Mouse (Mus musculus) limb, embryonic 11.5 days (tissue): ENCODE results near the gene Gapt. TPM values are rescaled to one million over a fixed set of nuclear protein-coding genes. Genes with fewer than 3 reads are reported as not detected.
"Not testable (repeated sequence)": the region's sequence is repeated elsewhere in the genome, so short reads cannot be mapped to it uniquely, and the experiment has no call there.

ENCODE experiments used
- ATAC-seq: fragments of 200-750 bp; cut with Nextera tagmentation; 2 replicates; pipeline ENCODE4 v1.8.0; 2017; ENCODE audit warnings: low read depth; ENCODE audit not compliant: insufficient number of reproducible peaks, low FRiP score, low TSS enrichment
- DNase-seq: peaks from one replicate; pipeline ENCODE4 v3.0.0-alpha.2; 2015; ENCODE audit warnings: low spot score
- H3K27ac ChIP-seq: fragments of 300-500 bp; sonication (generic); replicated peaks from 2 replicates; pipeline ENCODE4 v1.5.1; 2014; ENCODE audit warnings: low read depth, mild to moderate bottlenecking, low read length
- H3K27me3 ChIP-seq: fragments of 300-500 bp; sonication (generic); 2 replicates; pipeline ENCODE4 v1.6.1; 2014; ENCODE audit warnings: mild to moderate bottlenecking, low read length, mixed read lengths; ENCODE audit not compliant: control insufficient read depth, insufficient read depth
- H3K36me3 ChIP-seq: fragments of 300-500 bp; sonication (generic); 2 replicates; pipeline ENCODE4 v1.6.1; 2014; ENCODE audit warnings: mild to moderate bottlenecking, low read length, moderate library complexity, mixed read lengths; ENCODE audit not compliant: control insufficient read depth, insufficient read depth
- H3K4me1 ChIP-seq: fragments of 300-500 bp; sonication (generic); 2 replicates; pipeline ENCODE4 v1.6.1; 2014; ENCODE audit warnings: low read length, mixed read lengths; ENCODE audit not compliant: control insufficient read depth, insufficient read depth
- H3K4me2 ChIP-seq: fragments of 300-500 bp; sonication (generic); 2 replicates; pipeline ENCODE4 v1.6.1; 2014; ENCODE audit warnings: low read depth, mild to moderate bottlenecking, moderate library complexity; ENCODE audit not compliant: severe bottlenecking
- H3K4me3 ChIP-seq: fragments of 300-500 bp; sonication (generic); 2 replicates; pipeline ENCODE4 v1.5.1; 2014; ENCODE audit warnings: low read depth, low read length
- H3K9ac ChIP-seq: fragments of 300-500 bp; sonication (generic); 2 replicates; pipeline ENCODE4 v1.6.1; 2014; ENCODE audit warnings: mild to moderate bottlenecking, low read length
- H3K9me3 ChIP-seq: fragments of 300-500 bp; sonication (generic); 2 replicates; pipeline ENCODE4 v1.6.1; 2016; ENCODE audit warnings: low read length; ENCODE audit not compliant: control insufficient read depth
- WGBS: fragments of 180-500 bp; shearing (Covaris S2); extraction: QIAGEN DNeasy Blood & Tissue Kit; methylation state at CpG from one replicate; pipeline ENCODE4 v1.1.7; 2014; 5-methylcytosine and 5-hydroxymethylcytosine counted together
- polyA plus RNA-seq: library from polyadenylated mRNA; unstranded; fragments of >200 nt; fragmentation: Nextera tagmentation; extraction: Ambion mirVana; gene quantifications from 2 replicates; pipeline ENCODE4 v1.2.1, GENCODE M21; 2014

The Gapt gene
- polyA plus RNA-seq: 0.11 TPM in 1 of 2 replicates, not detected in the other

GRCm38 (mm10) chr13:110356941-110357340, at the start of gene Gapt:
TSS of gene Gapt (minus strand) at chr13:110357199.
- no peak for ATAC-seq
- no peak within 1 kb of the TSS for H3K27ac ChIP-seq
- WGBS: 93% methylated on average over 2 of the region's 2 CpGs
- no peak for DNase-seq
- H3K4me3 ChIP-seq: no peak within 1 kb of the TSS
- H3K4me2 ChIP-seq: no peak within 1 kb of the TSS
- no peaks in the 10 kb centered on the region for H3K36me3 ChIP-seq
- H3K4me1 ChIP-seq: no peaks in the 10 kb centered on the region
- H3K9ac ChIP-seq: no peak within 1 kb of the TSS
- no peaks in the 10 kb centered on the region for H3K27me3 ChIP-seq
- H3K9me3 ChIP-seq: no peaks in the 10 kb centered on the region

DNA sequence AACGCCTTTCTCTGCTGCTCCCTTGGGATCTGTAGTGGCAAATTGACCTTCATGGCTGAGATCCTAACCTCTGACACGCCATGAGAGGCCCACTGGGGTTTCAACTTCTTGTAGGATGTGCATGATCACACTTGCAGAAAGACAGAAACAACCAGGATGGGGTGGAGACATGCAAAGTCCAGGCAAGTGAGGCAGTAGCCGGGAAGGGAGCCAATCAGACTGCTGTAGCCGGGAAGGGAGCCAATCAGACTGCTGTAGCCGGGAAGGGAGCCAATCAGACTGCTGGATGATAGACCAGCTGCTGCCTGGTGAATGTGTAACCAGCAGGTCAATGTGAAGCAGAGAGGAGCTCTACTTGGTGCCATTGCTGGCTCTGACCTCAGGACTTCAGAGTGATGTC, 49.2 kb upstream of the Gapt start:
- no peak overlapping the region for H3K4me2 ChIP-seq
- no peaks in the 10 kb centered on the region for H3K9me3 ChIP-seq
- H3K4me1 ChIP-seq: no peaks in the 10 kb centered on the region
- no peak overlapping the region for H3K27ac ChIP-seq
- WGBS: 88% methylated on average over 5 of the region's 5 CpGs
- H3K36me3 ChIP-seq: no peaks in the 10 kb centered on the region; the same call in 1 of the 2 replicates
- no peaks in the 10 kb centered on the region for H3K27me3 ChIP-seq
- no peak overlapping the region for H3K9ac ChIP-seq
- ATAC-seq (no peak), DNase-seq (no peak)
- no peak overlapping the region for H3K4me3 ChIP-seq

- H3K4me3 ChIP-seq, H3K27ac ChIP-seq, H3K4me1 ChIP-seq, H3K4me2 ChIP-seq, H3K9ac ChIP-seq, H3K27me3 ChIP-seq, DNase-seq, H3K9me3 ChIP-seq, ATAC-seq, H3K36me3 ChIP-seq: not testable (repeated sequence)
- WGBS: 89% methylated on average over 5 of the region's 5 CpGs
Measured at GRCm38 (mm10) chr13:110404686-110405085, 47.7 kb upstream of the Gapt start.

- Histone ChIP-seq H3K4me3 (no peak overlapping the region), H3K4me2 (no peak overlapping the region), H3K9ac (no peak overlapping the region), H3K9me3 (no peaks in the 10 kb centered on the region), H3K36me3 (peaks cover 11% of the 10 kb centered on the region), H3K27ac (no peak overlapping the region), H3K4me1 (no peaks in the 10 kb centered on the region; the same call in 1 of the 2 replicates), H3K27me3 (no peaks in the 10 kb centered on the region)
- DNase-seq: no peak
- no peak for ATAC-seq
- WGBS: 83% methylated on average over 8 of the region's 8 CpGs
Measured at GRCm38 (mm10) chr13:110404059-110404458, 47.1 kb upstream of the Gapt start.

GRCm38 (mm10) chr13:110401877-110402276, 44.9 kb upstream of the Gapt start:
- H3K27ac ChIP-seq: no peak overlapping the region
- no peaks in the 10 kb centered on the region for H3K9me3 ChIP-seq
- DNase-seq: no peak
- H3K9ac ChIP-seq: no peak overlapping the region
- H3K4me1 ChIP-seq: no peaks in the 10 kb centered on the region; the same call in 1 of the 2 replicates
- H3K4me3 ChIP-seq: no peak overlapping the region
- no peak overlapping the region for H3K4me2 ChIP-seq
- ATAC-seq: no peak
- H3K36me3 ChIP-seq: peaks cover 18% of the 10 kb centered on the region
- H3K27me3 ChIP-seq: no peaks in the 10 kb centered on the region
- 86% methylated on average over 2 of the region's 2 CpGs for WGBS

- Histone ChIP-seq H3K4me1 (no peaks in the 10 kb centered on the region; the same call in 1 of the 2 replicates), H3K9me3 (no peaks in the 10 kb centered on the region), H3K36me3 (peaks cover 18% of the 10 kb centered on the region), H3K4me2 (no peak overlapping the region), H3K27me3 (no peaks in the 10 kb centered on the region), H3K27ac (no peak overlapping the region), H3K4me3 (no peak overlapping the region), H3K9ac (no peak overlapping the region)
- DNase-seq: no peak
- 64% methylated on average over 3 of the region's 3 CpGs for WGBS
- no peak for ATAC-seq
Measured at GRCm38 (mm10) chr13:110401443-110401842, 44.4 kb upstream of the Gapt start.

DNA sequence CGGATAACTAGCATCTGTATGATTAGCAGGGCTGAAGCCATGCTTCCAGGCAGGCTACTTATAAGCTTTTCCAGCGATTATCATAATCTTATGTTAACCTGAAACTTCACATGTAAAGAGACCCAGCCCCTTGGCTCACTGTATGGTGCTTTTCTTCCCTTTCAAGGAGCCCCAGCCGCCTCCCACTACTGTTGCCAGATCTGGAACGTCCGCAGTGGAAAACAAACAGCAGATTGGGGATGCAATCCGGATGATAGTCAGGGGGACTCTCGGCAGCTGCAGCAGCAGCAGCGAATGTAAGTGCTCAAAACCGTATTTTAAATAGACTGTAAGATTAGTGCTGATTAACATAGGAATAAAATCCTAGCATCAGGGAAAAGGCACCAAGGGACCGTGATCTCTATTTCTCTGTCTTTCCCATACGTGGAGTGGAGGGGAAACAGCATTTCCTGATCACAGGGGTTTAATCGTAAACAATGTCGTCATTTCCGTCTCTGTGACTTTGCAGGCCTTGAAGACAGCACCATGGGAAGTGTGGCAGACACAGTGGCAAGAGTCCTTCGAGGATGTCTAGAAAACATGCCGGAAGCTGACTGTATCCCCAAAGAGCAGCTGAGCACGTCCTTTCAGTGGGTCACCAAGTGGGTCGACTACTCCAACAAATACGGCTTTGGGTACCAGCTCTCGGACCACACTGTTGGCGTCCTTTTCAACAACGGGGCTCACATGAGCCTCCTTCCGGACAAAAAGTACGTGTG, 41.7 kb upstream of the Gapt start:
- Histone ChIP-seq H3K4me3 (no peak overlapping the region), H3K4me2 (no peak overlapping the region)

DNA sequence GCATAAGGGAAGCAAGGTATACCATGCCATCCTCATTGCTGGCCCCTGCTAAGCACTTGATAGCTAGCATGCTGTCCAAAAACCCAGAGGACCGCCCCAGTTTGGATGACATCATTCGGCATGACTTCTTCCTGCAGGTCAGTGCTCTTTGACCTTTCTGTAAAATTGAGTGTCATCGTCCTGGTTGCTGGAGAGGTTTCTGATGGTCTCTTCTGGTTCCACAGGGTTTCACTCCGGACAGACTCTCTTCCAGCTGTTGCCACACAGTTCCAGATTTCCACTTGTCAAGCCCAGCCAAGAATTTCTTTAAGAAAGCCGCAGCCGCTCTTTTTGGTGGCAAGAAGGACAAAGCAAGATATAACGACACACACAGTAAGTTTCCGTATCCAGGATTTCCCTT, 40.8 kb upstream of the Gapt start:
- Histone ChIP-seq H3K27me3 (no peaks in the 10 kb centered on the region), H3K27ac (no peak overlapping the region), H3K9ac (no peak overlapping the region), H3K9me3 (no peaks in the 10 kb centered on the region), H3K36me3 (peaks cover 18% of the 10 kb centered on the region), H3K4me1 (no peaks in the 10 kb centered on the region; the same call in 1 of the 2 replicates), H3K4me3 (no peak overlapping the region), H3K4me2 (peak overlapping the region; percentile 1; the same call in 1 of the 2 replicates)
- ATAC-seq: no peak
- 91% methylated on average over 8 of the region's 8 CpGs for WGBS
- no peak for DNase-seq

More for the DNA sequence above, 41.7 kb upstream of the Gapt start:
- H3K27ac ChIP-seq: no peak overlapping the region
- H3K36me3 ChIP-seq: peaks cover 18% of the 10 kb centered on the region
- ATAC-seq (no peak), DNase-seq (no peak)
- no peaks in the 10 kb centered on the region for H3K27me3 ChIP-seq
- H3K9me3 ChIP-seq: no peaks in the 10 kb centered on the region
- H3K4me1 ChIP-seq: no peaks in the 10 kb centered on the region; the same call in 1 of the 2 replicates
- 78% methylated on average over 24 of the region's 24 CpGs for WGBS
- H3K9ac ChIP-seq: no peak overlapping the region
